Mouse (Mus musculus) bone marrow, adult 2 months (tissue): ENCODE results near the gene Emc8.

ENCODE experiments used
- CTCF ChIP-seq: fragments of 200-500 bp; IDR thresholded peaks from 2 replicates; pipeline ENCODE4 v1.5.1; 2011; ENCODE audit warnings: low read length, control low read depth; ENCODE audit not compliant: control insufficient read depth, insufficient read depth
- POLR2A ChIP-seq: fragments of 200-500 bp; IDR thresholded peaks from 2 replicates; pipeline ENCODE4 v1.6.1; 2011; ENCODE audit warnings: low read depth, mild to moderate bottlenecking, control low read depth, low read length, borderline replicate concordance; ENCODE audit not compliant: control insufficient read depth

GRCm38 (mm10) chr8:120668374-120668905, at the start of gene Emc8:
- TF ChIP-seq POLR2A: no peak
- no peak for TF ChIP-seq CTCF
